Mouse (Mus musculus) megakaryocyte, embryonic 14.5 days (primary cell): ENCODE results near the gene Cecr2.

ENCODE experiments used
- FLI1 ChIP-seq: IDR thresholded peaks from 2 replicates; pipeline ENCODE4 v1.6.1; 2012; ENCODE audit warnings: low read length, inconsistent platforms, mixed read lengths
- GATA1 ChIP-seq: IDR thresholded peaks from 3 replicates; pipeline ENCODE4 v1.6.1; 2012; ENCODE audit warnings: mixed read lengths, low read length, inconsistent platforms, borderline replicate concordance

DNA sequence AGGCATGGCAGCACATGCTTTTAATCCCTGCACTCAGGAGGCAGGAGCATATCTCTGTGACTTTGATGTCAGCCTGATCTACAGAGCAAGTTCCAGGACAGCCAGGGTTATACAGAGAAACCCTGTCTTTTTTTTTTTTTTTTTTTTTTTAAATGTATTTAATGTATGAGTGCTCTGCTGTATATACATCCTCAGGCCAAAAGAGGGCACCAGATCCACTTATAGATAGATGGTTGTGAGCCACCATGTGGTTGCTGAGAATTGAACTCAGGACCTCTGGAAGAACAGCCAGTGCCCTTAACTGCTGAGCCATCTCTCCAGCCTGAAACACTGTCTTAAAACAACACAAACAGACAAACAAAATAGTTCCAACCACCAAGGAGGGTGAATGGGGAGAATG, 122.7 kb downstream of the Cecr2 start:
- no peak for TF ChIP-seq GATA1
- TF ChIP-seq FLI1, result no peak
